Mouse (Mus musculus): Measurements from ENCODE around the gene Gm10226. TPM values are rescaled to one million over a fixed set of nuclear protein-coding genes. Genes with fewer than 3 reads are reported as not detected.
"Not testable (repeated sequence)": the region's sequence is repeated elsewhere in the genome, so short reads cannot be mapped to it uniquely, and the experiment has no call there.

Gm10226 gene
- polyA plus RNA-seq, 1 experiment from 2014 or later, result 14.7 TPM

GRCm38 (mm10) chr17:21707343-21707996, 15.8 kb downstream of the Gm10226 start, which contains the start of gene Zfp760:
TSS of gene Zfp760 (plus strand) at chr17:21707741.
- peak within 1 kb of the TSS; percentile 85 for H3K27ac ChIP-seq (replicated peaks)
- H3K4me1 ChIP-seq, result peaks cover 14% of the 10 kb centered on the region
- H3K4me2 ChIP-seq (replicated peaks), result peak within 1 kb of the TSS; percentile 53
- no peaks in the 10 kb centered on the region for H3K27me3 ChIP-seq
- 3% methylated on average over 26 of the region's 26 CpGs for WGBS
- no peaks in the 10 kb centered on the region for H3K9me3 ChIP-seq
- H3K9ac ChIP-seq (replicated peaks), result peak within 1 kb of the TSS; percentile 60
- peaks cover 10% of the 10 kb centered on the region; the same call in 1 of the 2 replicates for H3K36me3 ChIP-seq
- peak within 1 kb of the TSS; percentile 56 for H3K4me3 ChIP-seq
- ATAC-seq (replicated peaks), result peak; percentile 98

- H3K27ac ChIP-seq (replicated peaks), result no peak overlapping the region
- H3K36me3 ChIP-seq, result peaks cover 13% of the 10 kb centered on the region
- peak overlapping the region; percentile 56 for H3K4me3 ChIP-seq
- H3K4me1 ChIP-seq, result peaks cover 14% of the 10 kb centered on the region
- no peaks in the 10 kb centered on the region for H3K9me3 ChIP-seq
- 25% methylated on average over 2 of the region's 2 CpGs for WGBS
- ATAC-seq (replicated peaks), result no peak
- H3K4me2 ChIP-seq (replicated peaks), result peak overlapping the region; percentile 53
- peak overlapping the region; percentile 26; the same call in 1 of the 2 replicates for H3K9ac ChIP-seq (replicated peaks)
- H3K27me3 ChIP-seq, result no peaks in the 10 kb centered on the region
These were observed 16.7 kb downstream of the Gm10226 start for GRCm38 (mm10) chr17:21708401-21708800.

GRCm38 (mm10) chr17:21730495-21730894, 38.8 kb downstream of the Gm10226 start, which contains the start of gene Zfp229:
TSS of gene Zfp229 (plus strand) at chr17:21730795.
- H3K9ac ChIP-seq (replicated peaks); H3K36me3 ChIP-seq; H3K27me3 ChIP-seq; H3K9me3 ChIP-seq; H3K4me2 ChIP-seq (replicated peaks); H3K27ac ChIP-seq (replicated peaks); H3K4me3 ChIP-seq; ATAC-seq (replicated peaks): not testable (repeated sequence)
- 92% methylated on average over 16 of the region's 22 CpGs for WGBS
- peaks cover 10% of the 10 kb centered on the region for H3K4me1 ChIP-seq

GRCm38 (mm10) chr17:21733049-21733448, 41.4 kb downstream of the Gm10226 start:
- Histone ChIP-seq H3K36me3 (peaks cover 11% of the 10 kb centered on the region), H3K27ac (replicated peaks) (peak overlapping the region; percentile 86), H3K9me3 (no peaks in the 10 kb centered on the region), H3K27me3 (no peaks in the 10 kb centered on the region), H3K4me3 (peak overlapping the region; percentile 71), H3K4me2 (replicated peaks) (peak overlapping the region; percentile 59), H3K9ac (replicated peaks) (peak overlapping the region; percentile 76), H3K4me1 (peaks cover 10% of the 10 kb centered on the region)
- WGBS, result 82% methylated on average over 4 of the region's 4 CpGs
- ATAC-seq (replicated peaks), result 0 out of 2 replicates have a peak, but pooled peaks have one; percentile 18

GRCm38 (mm10) chr17:21733529-21734031, 41.9 kb downstream of the Gm10226 start:
- H3K36me3 ChIP-seq, result peaks cover 13% of the 10 kb centered on the region

More at GRCm38 (mm10) chr17:21733529-21734031, 41.9 kb downstream of the Gm10226 start:
- Histone ChIP-seq H3K4me2 (replicated peaks) (peak overlapping the region; percentile 59), H3K4me1 (peaks cover 10% of the 10 kb centered on the region), H3K9me3 (no peaks in the 10 kb centered on the region), H3K27me3 (no peaks in the 10 kb centered on the region), H3K9ac (replicated peaks) (peak overlapping the region; percentile 76), H3K4me3 (peak overlapping the region; percentile 71), H3K27ac (replicated peaks) (peak overlapping the region; percentile 86)
- ATAC-seq (replicated peaks), result peak; percentile 99
- under 1% methylated on average over 27 of the region's 27 CpGs for WGBS

Other genes with a start within 250 kb of the Gm10226 start
- gene Zfp51, start 241.5 kb upstream of the Gm10226 start, polyA plus RNA-seq (2015; fragmentation: Nextera tagmentation; extraction: Ambion mirVana), result 12.5 and 13.0 TPM in 2 replicates
- 10.9 and 11.3 TPM in 2 replicates for gene Zfp53, start 202.9 kb upstream of the Gm10226 start, polyA plus RNA-seq (2015; fragmentation: Nextera tagmentation; extraction: Ambion mirVana)
- 2.0 and 2.4 TPM in 2 replicates for gene Zfp52, start 156.3 kb upstream of the Gm10226 start, polyA plus RNA-seq (2015; fragmentation: Nextera tagmentation; extraction: Ambion mirVana)
- gene Zfp948, start 124.9 kb upstream of the Gm10226 start, polyA plus RNA-seq (2015; fragmentation: Nextera tagmentation; extraction: Ambion mirVana), result 18.6 and 19.5 TPM in 2 replicates
- gene Zfp983, start 41.2 kb upstream of the Gm10226 start, polyA plus RNA-seq (2015; fragmentation: Nextera tagmentation; extraction: Ambion mirVana), result 10.3 and 11.9 TPM in 2 replicates
- 17.9 and 18.2 TPM in 2 replicates for gene Zfp760, start 15.9 kb downstream of the Gm10226 start, polyA plus RNA-seq (2015; fragmentation: Nextera tagmentation; extraction: Ambion mirVana)
- 11.1 and 13.7 TPM in 2 replicates for gene Zfp229, start 38.9 kb downstream of the Gm10226 start, polyA plus RNA-seq (2015; fragmentation: Nextera tagmentation; extraction: Ambion mirVana)
- 3.0 and 3.1 TPM in 2 replicates for gene Zfp820, start 153.9 kb downstream of the Gm10226 start, polyA plus RNA-seq (2015; fragmentation: Nextera tagmentation; extraction: Ambion mirVana)
- 13.9 and 15.2 TPM in 2 replicates for gene Zfp995, start 218.1 kb downstream of the Gm10226 start, polyA plus RNA-seq (2015; fragmentation: Nextera tagmentation; extraction: Ambion mirVana)

Data from forebrain, embryonic 15.5 days (tissue).